Mouse (Mus musculus): ENCODE results near the gene Pigl. TPM values are rescaled to one million over a fixed set of nuclear protein-coding genes. Genes with fewer than 3 reads are reported as not detected.
A peak's percentile ranks its signal among the peaks of the same experiment; 100 is the strongest.

The Pigl gene
- polyA plus RNA-seq, 1 experiment, result 7.1 TPM

DNA sequence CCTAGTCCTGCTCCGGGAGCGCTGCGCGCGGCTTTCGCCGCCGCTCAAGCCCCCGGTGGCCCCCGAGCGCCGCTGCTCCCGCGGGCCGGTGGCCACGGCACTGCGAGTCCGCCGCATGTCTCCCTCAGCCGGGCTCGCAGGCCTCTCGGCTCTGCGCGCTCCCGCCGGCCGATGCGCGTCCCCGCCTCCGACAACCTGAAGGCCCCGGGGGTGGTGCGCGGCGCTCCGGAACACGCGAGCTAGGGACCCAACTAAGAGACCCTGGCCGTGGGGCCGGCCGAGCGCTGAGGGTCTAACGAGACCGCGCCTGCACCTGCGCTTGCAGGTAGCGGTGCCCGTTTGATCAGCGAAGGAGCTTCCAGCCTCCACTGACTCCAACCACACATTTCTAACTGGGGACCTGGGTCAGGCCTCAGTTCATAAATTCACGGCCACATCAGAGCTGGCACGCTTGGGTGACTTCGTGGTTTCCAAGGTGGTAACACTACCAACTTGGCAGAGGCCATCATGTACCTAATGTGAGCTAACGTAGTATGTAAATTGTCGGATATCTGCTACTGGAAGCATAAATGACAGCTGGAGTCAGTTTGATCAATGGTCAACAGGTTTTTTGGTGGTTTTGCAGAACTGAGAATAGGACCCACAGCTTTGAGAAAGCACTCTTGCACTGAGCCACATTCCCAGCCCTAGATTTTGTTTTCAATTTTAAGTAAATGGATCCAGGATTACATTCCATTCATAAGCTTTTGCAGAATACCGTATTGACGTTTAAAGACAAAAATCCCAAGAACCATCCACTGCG lies 81.0 kb downstream of the Pigl start, which contains the start of gene Cenpv:
Gene Cenpv (minus strand): TSS at position 173 of the 802 bp plus-strand sequence.
- H3K4me1 ChIP-seq (ENCODE audit: control insufficient read depth, insufficient read depth, low read length), result peaks cover 5% of the 10 kb centered on the region; the same call in 1 of the 2 replicates
- no peaks in the 10 kb centered on the region for H3K36me3 ChIP-seq (ENCODE audit: control insufficient read depth, insufficient read depth, low read length)
- peak; percentile 80 for DNase-seq
- peak within 1 kb of the TSS; percentile 48 for H3K27ac ChIP-seq (ENCODE audit: insufficient read depth, low read depth, low read length)
- TF ChIP-seq CTCF (conservative IDR thresholded peaks at IDR 0.05; ENCODE audit: insufficient read depth, insufficient read length, low read depth, low read length) (no peak), POLR2A (IDR thresholded peaks at IDR 0.05; ENCODE audit: low read depth, low read length) (no peak)
- H3K27me3 ChIP-seq (replicated peaks; ENCODE audit: control insufficient read depth, insufficient read depth, low read length), result no peaks in the 10 kb centered on the region
- H3K4me3 ChIP-seq (ENCODE audit: insufficient read depth, low read depth, low read length), result peak within 1 kb of the TSS; percentile 77
- 6% methylated on average over 57 of the region's 57 CpGs for WGBS

GRCm38 (mm10) chr11:62540167-62540566 lies 81.9 kb downstream of the Pigl start:
- 94% methylated on average over 7 of the region's 7 CpGs for WGBS
- no peak for DNase-seq
- H3K27me3 ChIP-seq (replicated peaks; ENCODE audit: control insufficient read depth, insufficient read depth, low read length), result no peaks in the 10 kb centered on the region
- H3K4me3 ChIP-seq (ENCODE audit: insufficient read depth, low read depth, low read length), result no peak overlapping the region
- no peak overlapping the region for H3K27ac ChIP-seq (ENCODE audit: insufficient read depth, low read depth, low read length)
- peaks cover 5% of the 10 kb centered on the region; the same call in 1 of the 2 replicates for H3K4me1 ChIP-seq (ENCODE audit: control insufficient read depth, insufficient read depth, low read length)
- no peaks in the 10 kb centered on the region for H3K36me3 ChIP-seq (ENCODE audit: control insufficient read depth, insufficient read depth, low read length)
- TF ChIP-seq CTCF (conservative IDR thresholded peaks at IDR 0.05; ENCODE audit: insufficient read depth, insufficient read length, low read depth, low read length) (no peak), POLR2A (IDR thresholded peaks at IDR 0.05; ENCODE audit: low read depth, low read length) (no peak)

DNA sequence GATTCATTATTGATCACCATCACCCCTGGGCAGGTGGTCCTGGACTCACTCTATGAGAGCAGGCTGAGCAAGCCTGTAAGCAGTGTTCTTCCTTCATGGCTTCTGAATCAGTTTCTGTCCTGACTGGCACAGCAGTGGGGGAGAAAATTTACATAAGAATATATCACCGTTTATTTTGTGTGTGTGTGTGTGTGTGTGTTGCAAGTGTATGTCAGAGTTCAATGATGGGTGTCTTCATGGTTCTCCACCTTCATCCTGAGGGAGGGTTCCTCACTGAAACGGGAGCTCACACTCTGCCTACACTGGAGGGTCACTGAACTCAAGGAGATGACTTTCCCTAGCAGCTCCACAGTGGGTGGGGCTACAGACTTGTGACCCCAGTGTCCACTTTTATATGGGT lies 82.7 kb downstream of the Pigl start:
- no peaks in the 10 kb centered on the region for H3K27me3 ChIP-seq (replicated peaks; ENCODE audit: control insufficient read depth, insufficient read depth, low read length)
- H3K27ac ChIP-seq (ENCODE audit: insufficient read depth, low read depth, low read length), result no peak overlapping the region
- peaks cover 5% of the 10 kb centered on the region; the same call in 1 of the 2 replicates for H3K4me1 ChIP-seq (ENCODE audit: control insufficient read depth, insufficient read depth, low read length)
- no peak for DNase-seq
- H3K36me3 ChIP-seq (ENCODE audit: control insufficient read depth, insufficient read depth, low read length), result no peaks in the 10 kb centered on the region
- WGBS, result 41% methylated on average over 2 of the region's 2 CpGs
- no peak overlapping the region for H3K4me3 ChIP-seq (ENCODE audit: insufficient read depth, low read depth, low read length)
- TF ChIP-seq CTCF (conservative IDR thresholded peaks at IDR 0.05; ENCODE audit: insufficient read depth, insufficient read length, low read depth, low read length), result no peak
- TF ChIP-seq POLR2A (IDR thresholded peaks at IDR 0.05; ENCODE audit: low read depth, low read length), result no peak

DNA sequence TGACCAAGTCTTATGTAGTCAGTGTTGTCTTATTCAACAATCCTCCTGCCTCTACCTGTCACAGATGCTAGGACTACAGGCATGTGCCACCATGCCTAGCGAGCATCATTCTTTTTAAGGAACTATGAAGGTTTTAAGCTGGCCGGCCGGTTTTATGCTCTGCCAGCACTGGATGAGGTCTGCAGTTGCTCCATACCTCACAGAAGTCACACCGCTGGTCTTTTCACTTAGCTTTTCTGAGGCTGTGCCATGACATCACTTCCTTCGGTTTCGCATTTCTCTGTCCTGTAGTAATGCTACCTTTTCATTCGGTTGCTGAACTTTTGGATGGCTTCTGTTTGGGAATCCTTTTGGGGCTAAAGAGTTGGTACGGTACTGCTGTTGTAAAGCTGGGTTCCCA lies 83.3 kb downstream of the Pigl start:
- H3K27me3 ChIP-seq (replicated peaks; ENCODE audit: control insufficient read depth, insufficient read depth, low read length), result no peaks in the 10 kb centered on the region
- H3K4me3 ChIP-seq (ENCODE audit: insufficient read depth, low read depth, low read length), result no peak overlapping the region
- no peaks in the 10 kb centered on the region for H3K36me3 ChIP-seq (ENCODE audit: control insufficient read depth, insufficient read depth, low read length)
- peaks cover 5% of the 10 kb centered on the region; the same call in 1 of the 2 replicates for H3K4me1 ChIP-seq (ENCODE audit: control insufficient read depth, insufficient read depth, low read length)
- no peak for DNase-seq
- no peak for TF ChIP-seq POLR2A (IDR thresholded peaks at IDR 0.05; ENCODE audit: low read depth, low read length)
- H3K27ac ChIP-seq (ENCODE audit: insufficient read depth, low read depth, low read length), result no peak overlapping the region
- 81% methylated on average over 8 of the region's 8 CpGs for WGBS

DNA sequence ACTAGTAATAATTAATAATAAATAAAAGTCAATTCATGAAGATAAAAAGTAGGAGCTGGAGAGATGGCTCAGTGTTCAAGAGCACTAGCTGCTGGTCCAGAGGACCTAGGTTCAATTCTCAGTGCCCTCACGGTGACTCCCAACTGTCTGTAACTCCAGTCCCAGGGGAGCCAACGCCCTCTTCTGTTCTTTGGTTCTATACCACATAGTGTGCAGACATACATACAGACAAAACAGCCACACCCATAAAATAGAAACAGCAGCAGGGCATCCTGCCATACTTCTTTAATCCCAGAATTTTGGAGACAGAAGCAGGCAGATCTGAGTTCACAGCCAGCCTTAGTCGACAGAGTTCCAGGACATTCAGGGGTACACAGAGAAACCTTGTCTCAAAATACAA lies 85.7 kb downstream of the Pigl start:
- peaks cover 3% of the 10 kb centered on the region; the same call in 1 of the 2 replicates for H3K4me1 ChIP-seq (ENCODE audit: control insufficient read depth, insufficient read depth, low read length)
- H3K27me3 ChIP-seq (replicated peaks; ENCODE audit: control insufficient read depth, insufficient read depth, low read length), result no peaks in the 10 kb centered on the region
- no peaks in the 10 kb centered on the region for H3K36me3 ChIP-seq (ENCODE audit: control insufficient read depth, insufficient read depth, low read length)
- no peak overlapping the region for H3K27ac ChIP-seq (ENCODE audit: insufficient read depth, low read depth, low read length)
- H3K4me3 ChIP-seq (ENCODE audit: insufficient read depth, low read depth, low read length), result no peak overlapping the region
- no peak for DNase-seq
- TF ChIP-seq POLR2A (IDR thresholded peaks at IDR 0.05; ENCODE audit: low read depth, low read length) (no peak), CTCF (conservative IDR thresholded peaks at IDR 0.05; ENCODE audit: insufficient read depth, insufficient read length, low read depth, low read length) (no peak)
- 92% methylated on average over 3 of the region's 3 CpGs for WGBS

- Histone ChIP-seq H3K4me3 (ENCODE audit: insufficient read depth, low read depth, low read length) (peak overlapping the region; percentile 22; the same call in 1 of the 2 replicates), H3K4me1 (ENCODE audit: control insufficient read depth, insufficient read depth, low read length) (peaks cover 10% of the 10 kb centered on the region; the same call in 1 of the 2 replicates), H3K36me3 (ENCODE audit: control insufficient read depth, insufficient read depth, low read length) (peaks cover 12% of the 10 kb centered on the region), H3K27ac (ENCODE audit: insufficient read depth, low read depth, low read length) (peak overlapping the region; percentile 98), H3K27me3 (replicated peaks; ENCODE audit: control insufficient read depth, insufficient read depth, low read length) (no peaks in the 10 kb centered on the region)
- TF ChIP-seq CTCF (conservative IDR thresholded peaks at IDR 0.05; ENCODE audit: insufficient read depth, insufficient read length, low read depth, low read length) (no peak), POLR2A (IDR thresholded peaks at IDR 0.05; ENCODE audit: low read depth, low read length) (no peak)
- 1% methylated on average over 5 of the region's 5 CpGs for WGBS
- DNase-seq, result peak; percentile 90
Measured at GRCm38 (mm10) chr11:62549782-62550181, 91.5 kb downstream of the Pigl start.

DNA sequence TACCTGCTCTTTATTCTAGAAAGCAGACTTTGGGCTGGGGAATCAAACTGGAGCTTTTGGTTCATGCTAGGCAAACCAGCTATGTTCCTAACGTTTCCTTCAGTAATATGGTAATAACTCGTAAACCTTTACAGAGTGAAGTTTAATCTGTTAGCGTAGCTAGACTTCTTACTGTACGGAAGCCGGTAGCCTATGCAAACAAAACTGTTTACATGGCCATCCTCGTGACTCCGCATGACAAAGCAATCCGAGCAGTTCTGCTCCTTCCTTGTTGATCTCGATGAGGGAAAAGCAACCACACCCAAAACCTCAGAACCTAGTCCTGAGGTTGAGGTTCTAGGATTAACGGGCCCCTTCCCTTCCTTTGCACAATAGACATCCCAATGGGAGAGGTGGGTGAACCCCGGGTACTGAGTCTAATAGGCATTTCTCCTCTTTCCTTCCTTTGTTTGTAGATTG lies 92.0 kb downstream of the Pigl start:
- peak; percentile 74 for DNase-seq
- 0% methylated on average over 11 of the region's 11 CpGs for WGBS
- peak overlapping the region; percentile 90 for H3K4me3 ChIP-seq (ENCODE audit: insufficient read depth, low read depth, low read length)
- H3K27me3 ChIP-seq (replicated peaks; ENCODE audit: control insufficient read depth, insufficient read depth, low read length), result no peaks in the 10 kb centered on the region
- peaks cover 15% of the 10 kb centered on the region; the same call in 1 of the 2 replicates for H3K4me1 ChIP-seq (ENCODE audit: control insufficient read depth, insufficient read depth, low read length)
- peaks cover 12% of the 10 kb centered on the region for H3K36me3 ChIP-seq (ENCODE audit: control insufficient read depth, insufficient read depth, low read length)
- TF ChIP-seq CTCF (conservative IDR thresholded peaks at IDR 0.05; ENCODE audit: insufficient read depth, insufficient read length, low read depth, low read length) (no peak), POLR2A (IDR thresholded peaks at IDR 0.05; ENCODE audit: low read depth, low read length) (no peak)
- peak overlapping the region; percentile 98 for H3K27ac ChIP-seq (ENCODE audit: insufficient read depth, low read depth, low read length)
